Mouse (Mus musculus) MEL (cell line): Measurements from ENCODE around the gene Pck1.

ENCODE experiments used
- CTCF ChIP-seq, 3 experiments: IDR thresholded peaks in 2 of 3; conservative IDR thresholded peaks in 1 of 3; 2 replicates each; pipeline ENCODE4 v1.5.1; 2011 to 2012; ENCODE audit warnings: low read length in 3 of 3, low read depth in 2 of 3, mild to moderate bottlenecking in 2 of 3, improper control_type of control experiment in 1 of 3, inconsistent platforms in 1 of 3, mixed read lengths in 1 of 3, moderate library complexity in 1 of 3; ENCODE audit not compliant: control insufficient read depth in 1 of 3, insufficient read depth in 1 of 3, poor library complexity in 1 of 3, severe bottlenecking in 1 of 3
- EP300 ChIP-seq, 2 experiments: IDR thresholded peaks; 2 replicates each; pipeline ENCODE4 v1.6.1; 2011; ENCODE audit warnings: improper control_type of control experiment in 2 of 2, low read length in 2 of 2, low read depth in 1 of 2, mild to moderate bottlenecking in 1 of 2
- HCFC1 ChIP-seq: IDR thresholded peaks from 2 replicates; pipeline ENCODE4 v1.6.1; 2012; ENCODE audit warnings: low read depth, mild to moderate bottlenecking, inconsistent platforms, low read length, improper control_type of control experiment, moderate library complexity
- MAX ChIP-seq: IDR thresholded peaks from 2 replicates; pipeline ENCODE4 v1.6.1; 2011; ENCODE audit warnings: low read length, improper control_type of control experiment
- POLR2A ChIP-seq, 2 experiments: IDR thresholded peaks; 2 replicates each; pipeline ENCODE4 v1.6.1; 2011 to 2012; ENCODE audit warnings: low read length in 2 of 2, mild to moderate bottlenecking in 2 of 2, control low read depth in 1 of 2, improper control_type of control experiment in 1 of 2, low read depth in 1 of 2, moderate library complexity in 1 of 2; ENCODE audit not compliant: control insufficient read depth in 1 of 2, insufficient read depth in 1 of 2, poor library complexity in 1 of 2
- RCOR1 ChIP-seq: IDR thresholded peaks from 2 replicates; pipeline ENCODE4 v1.6.1; 2012; ENCODE audit warnings: low read depth, mild to moderate bottlenecking, inconsistent platforms, low read length, improper control_type of control experiment
- TCF12 ChIP-seq: IDR thresholded peaks from 2 replicates; pipeline ENCODE4 v1.6.1; 2014; ENCODE audit warnings: low read depth, mild to moderate bottlenecking, inconsistent platforms, low read length, improper control_type of control experiment, moderate library complexity
- ZMIZ1 ChIP-seq: IDR thresholded peaks from 2 replicates; pipeline ENCODE4 v1.6.1; 2012; ENCODE audit warnings: low read depth, mild to moderate bottlenecking, inconsistent platforms, low read length, improper control_type of control experiment, moderate library complexity
- ZNF384 ChIP-seq: IDR thresholded peaks from 2 replicates; pipeline ENCODE4 v1.6.1; 2012; ENCODE audit warnings: low read depth, mild to moderate bottlenecking, inconsistent platforms, low read length, improper control_type of control experiment

DNA sequence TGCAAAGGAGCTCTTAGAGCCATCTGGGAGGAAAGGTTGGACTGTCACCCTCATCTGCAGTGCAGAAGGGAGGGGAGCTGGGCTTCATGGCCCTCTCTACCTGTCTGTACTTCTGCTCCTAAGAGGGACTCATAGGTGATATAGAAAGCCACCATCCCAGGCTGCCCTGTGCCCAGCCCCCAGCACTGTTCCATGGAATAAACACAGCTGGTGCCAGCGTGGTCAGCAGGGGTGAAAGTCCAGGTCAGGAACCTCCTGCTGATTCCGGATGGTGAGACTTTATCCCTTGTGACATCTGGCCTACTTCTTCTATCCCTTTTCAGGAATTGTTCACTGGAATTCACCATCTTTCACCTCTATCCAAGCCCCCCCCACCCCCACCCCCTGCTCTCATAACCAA, 17.2 kb downstream of the Pck1 start:
- TF ChIP-seq CTCF (IDR thresholded peaks at IDR 0.05 in 2 of 3, conservative IDR thresholded peaks at IDR 0.05 in 1 of 3; ENCODE audit: control insufficient read depth in 1 of 3, insufficient read depth in 1 of 3, low read depth in 2 of 3, low read length in 3 of 3, poor library complexity in 1 of 3, severe bottlenecking in 1 of 3) (no peak), ZNF384 (no peak), ZMIZ1 (no peak), POLR2A (IDR thresholded peaks at IDR 0.05; ENCODE audit: control insufficient read depth in 1 of 2, insufficient read depth in 1 of 2, low read depth in 1 of 2, low read length in 2 of 2, poor library complexity in 1 of 2) (no peak), EP300 (IDR thresholded peaks at IDR 0.05; ENCODE audit: low read depth in 1 of 2, low read length in 2 of 2) (no peak), MAX (no peak), HCFC1 (no peak), TCF12 (no peak), RCOR1 (no peak)
